Mouse (Mus musculus) neural tube, embryonic 11.5 days (tissue): ENCODE measurements at regions not wholly inside any gene's neighbourhood (a gene's known extent, or its start where the extent isn't known, plus 50 kb on each side); places are given as distances from the start of the nearest gene placed in this dataset.

Source experiments
- ATAC-seq: fragments of 200-750 bp; cut with Nextera tagmentation; 2 replicates; pipeline ENCODE4 v1.8.0; 2017; ENCODE audit warnings: moderate number of reproducible peaks, mild to moderate bottlenecking, moderate TSS enrichment, moderate library complexity; ENCODE audit not compliant: insufficient read depth, low FRiP score, low TSS enrichment
- DNase-seq: peaks from one replicate; pipeline ENCODE4 v3.0.0-alpha.2; 2015; ENCODE audit warnings: low spot score
- H3K27ac ChIP-seq: fragments of 300-500 bp; sonication (generic); 2 replicates; pipeline ENCODE4 v1.5.1; 2014; ENCODE audit warnings: low read depth, mild to moderate bottlenecking, low read length
- H3K27me3 ChIP-seq: fragments of 300-500 bp; sonication (generic); 2 replicates; pipeline ENCODE4 v1.6.1; 2014; ENCODE audit warnings: mild to moderate bottlenecking, low read length, mixed read lengths; ENCODE audit not compliant: control insufficient read depth, insufficient read depth
- H3K36me3 ChIP-seq: fragments of 300-500 bp; sonication (generic); 2 replicates; pipeline ENCODE4 v1.6.1; 2014; ENCODE audit warnings: mild to moderate bottlenecking, low read length, moderate library complexity, mixed read lengths; ENCODE audit not compliant: control insufficient read depth, insufficient read depth
- H3K4me1 ChIP-seq: fragments of 300-500 bp; sonication (generic); 2 replicates; pipeline ENCODE4 v1.6.1; 2014; ENCODE audit warnings: low read length, mixed read lengths; ENCODE audit not compliant: control insufficient read depth, insufficient read depth
- H3K4me2 ChIP-seq: fragments of 300-500 bp; sonication (generic); 2 replicates; pipeline ENCODE4 v1.6.1; 2014; ENCODE audit warnings: low read depth, mild to moderate bottlenecking, moderate library complexity
- H3K4me3 ChIP-seq: fragments of 300-500 bp; sonication (generic); 2 replicates; pipeline ENCODE4 v1.5.1; 2014; ENCODE audit warnings: low read depth, low read length
- H3K9ac ChIP-seq: fragments of 300-500 bp; sonication (generic); 2 replicates; pipeline ENCODE4 v1.6.1; 2014; ENCODE audit warnings: mild to moderate bottlenecking, low read length
- H3K9me3 ChIP-seq: fragments of 300-500 bp; sonication (generic); 2 replicates; pipeline ENCODE4 v1.6.1; 2016; ENCODE audit warnings: low read length; ENCODE audit not compliant: control insufficient read depth
- WGBS: fragments of 180-500 bp; shearing (Covaris S2); extraction: QIAGEN DNeasy Blood & Tissue Kit; methylation state at CpG from one replicate; pipeline ENCODE4 v1.1.7; 2014; 5-methylcytosine and 5-hydroxymethylcytosine counted together

DNA sequence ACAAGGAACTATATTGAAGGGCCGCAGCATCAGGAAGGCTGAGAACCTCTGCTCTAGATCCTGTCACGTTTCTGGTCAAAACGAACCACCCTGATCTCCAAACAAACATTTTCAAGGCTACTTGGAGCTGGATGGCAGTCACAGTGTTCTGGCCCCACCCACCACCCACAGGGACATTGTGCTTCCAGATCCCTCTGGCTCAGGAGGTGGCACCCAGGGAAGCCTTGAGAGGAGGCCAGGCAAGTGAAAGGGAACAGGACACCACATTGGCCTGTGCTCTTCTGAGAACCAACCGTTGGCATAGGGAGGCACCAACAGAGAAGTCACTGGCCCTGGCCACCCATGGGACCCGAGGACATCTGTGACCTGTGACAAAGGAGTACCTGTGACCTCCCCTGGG is 234.6 kb upstream of the Dio3 start:
- H3K4me1 ChIP-seq = no peaks in the 10 kb centered on the region
- H3K36me3 ChIP-seq = no peaks in the 10 kb centered on the region
- no peaks in the 10 kb centered on the region for H3K27me3 ChIP-seq
- 81% methylated on average over 5 of the region's 5 CpGs for WGBS
- H3K4me3 ChIP-seq = no peak overlapping the region
- no peak overlapping the region for H3K4me2 ChIP-seq
- DNase-seq (no peak), ATAC-seq (no peak)
- no peak overlapping the region for H3K27ac ChIP-seq
- no peak overlapping the region for H3K9ac ChIP-seq
- no peaks in the 10 kb centered on the region for H3K9me3 ChIP-seq

- 93% methylated on average over 5 of the region's 5 CpGs for WGBS
- Histone ChIP-seq H3K36me3 (no peaks in the 10 kb centered on the region), H3K27ac (no peak overlapping the region), H3K4me3 (no peak overlapping the region), H3K4me1 (no peaks in the 10 kb centered on the region), H3K4me2 (no peak overlapping the region), H3K9ac (no peak overlapping the region), H3K9me3 (no peaks in the 10 kb centered on the region), H3K27me3 (no peaks in the 10 kb centered on the region)
- DNase-seq (no peak), ATAC-seq (no peak)
These were observed 234.1 kb upstream of the Dio3 start for GRCm38 (mm10) chr12:110044721-110045120.

DNA sequence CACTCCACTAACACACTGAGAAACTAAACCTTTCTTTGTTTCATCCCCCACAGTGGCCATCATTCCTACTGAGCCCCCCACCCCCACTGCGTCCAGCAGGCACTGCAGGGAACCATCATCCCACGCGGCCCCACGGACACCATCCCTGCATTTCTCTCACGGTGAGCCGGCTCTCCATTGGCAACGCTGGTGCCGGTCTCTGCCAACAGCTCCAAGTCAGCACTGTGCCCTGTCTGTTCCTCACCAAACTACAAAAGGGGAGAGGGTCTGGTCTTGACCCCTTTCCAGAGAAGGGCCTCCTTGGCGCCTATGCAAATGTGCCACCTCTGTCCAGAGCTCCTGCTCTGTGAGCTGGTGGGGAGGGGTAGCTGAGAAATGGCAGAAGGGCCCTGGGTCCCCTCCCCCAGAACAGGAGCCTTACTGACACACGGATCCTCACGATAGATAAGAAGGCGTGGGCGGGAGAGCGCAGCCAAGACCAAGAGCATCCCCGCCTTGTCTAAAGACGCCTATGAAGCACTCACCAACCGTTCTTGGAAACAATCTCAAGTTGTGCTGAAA is 233.0 kb upstream of the Dio3 start:
- Histone ChIP-seq H3K27ac (no peak overlapping the region), H3K9ac (no peak overlapping the region), H3K9me3 (no peaks in the 10 kb centered on the region), H3K36me3 (no peaks in the 10 kb centered on the region), H3K4me1 (no peaks in the 10 kb centered on the region), H3K4me3 (no peak overlapping the region), H3K27me3 (no peaks in the 10 kb centered on the region), H3K4me2 (no peak overlapping the region)
- WGBS = 76% methylated on average over 17 of the region's 17 CpGs
- ATAC-seq (no peak), DNase-seq (no peak)

GRCm38 (mm10) chr12:110046613-110047012 is 232.3 kb upstream of the Dio3 start:
- H3K4me3 ChIP-seq = no peak overlapping the region
- H3K4me1 ChIP-seq = no peaks in the 10 kb centered on the region
- 68% methylated on average over 9 of the region's 9 CpGs for WGBS
- H3K27me3 ChIP-seq = no peaks in the 10 kb centered on the region
- H3K36me3 ChIP-seq = no peaks in the 10 kb centered on the region
- no peak overlapping the region for H3K4me2 ChIP-seq
- DNase-seq (no peak), ATAC-seq (no peak)
- H3K9ac ChIP-seq = no peak overlapping the region
- H3K9me3 ChIP-seq = no peaks in the 10 kb centered on the region
- H3K27ac ChIP-seq = no peak overlapping the region

DNA sequence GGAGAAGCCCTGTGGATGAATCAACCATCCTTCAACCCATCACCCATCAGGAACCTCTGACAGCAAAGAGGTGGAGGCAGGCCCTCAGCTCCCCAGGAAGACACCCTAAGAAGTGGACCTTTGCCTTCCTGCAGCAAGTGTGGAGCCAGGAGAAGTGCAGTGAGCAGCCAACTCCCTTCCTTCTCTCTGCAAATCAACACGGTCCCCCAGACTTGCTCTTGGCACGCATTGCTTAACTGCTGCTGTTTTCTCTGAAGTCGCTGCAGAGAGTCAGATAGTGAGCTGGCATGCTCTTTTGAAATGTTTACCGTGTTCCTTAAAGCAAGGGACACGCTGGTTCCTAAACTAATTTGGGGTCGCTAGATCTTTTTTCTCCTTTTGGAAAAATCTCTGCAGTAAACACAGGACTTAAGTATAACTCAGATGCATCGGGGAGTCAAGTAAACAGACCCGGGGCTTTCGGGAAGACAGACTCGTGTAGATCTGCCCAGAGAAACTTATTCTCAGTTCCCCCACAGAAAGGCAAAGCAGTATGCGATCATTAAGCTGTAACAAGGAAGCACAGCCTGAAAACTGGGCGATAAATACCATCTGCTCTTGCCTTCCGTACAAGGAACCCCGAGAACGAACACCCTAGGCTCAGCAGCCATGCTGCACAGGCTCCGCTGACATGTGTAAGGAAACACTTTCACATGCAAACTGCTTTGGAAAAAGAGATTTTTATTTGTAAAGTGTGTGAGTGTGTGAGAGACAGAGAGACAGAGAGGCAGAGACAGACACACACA is 231.2 kb upstream of the Dio3 start:
- DNase-seq (no peak), ATAC-seq (no peak)
- no peaks in the 10 kb centered on the region for H3K9me3 ChIP-seq
- H3K4me3 ChIP-seq = no peak overlapping the region
- no peak overlapping the region for H3K9ac ChIP-seq
- no peaks in the 10 kb centered on the region for H3K36me3 ChIP-seq
- no peak overlapping the region for H3K4me2 ChIP-seq
- H3K4me1 ChIP-seq = no peaks in the 10 kb centered on the region
- H3K27ac ChIP-seq = no peak overlapping the region
- 80% methylated on average over 16 of the region's 16 CpGs for WGBS
- H3K27me3 ChIP-seq = no peaks in the 10 kb centered on the region

- no peak overlapping the region for H3K9ac ChIP-seq
- WGBS = 87% methylated on average over 10 of the region's 10 CpGs
- H3K4me1 ChIP-seq = no peaks in the 10 kb centered on the region
- H3K4me2 ChIP-seq = no peak overlapping the region
- ATAC-seq (no peak), DNase-seq (no peak)
- no peak overlapping the region for H3K4me3 ChIP-seq
- H3K27ac ChIP-seq = no peak overlapping the region
- no peaks in the 10 kb centered on the region for H3K27me3 ChIP-seq
- no peaks in the 10 kb centered on the region for H3K36me3 ChIP-seq
- no peaks in the 10 kb centered on the region for H3K9me3 ChIP-seq
These were observed 229.6 kb upstream of the Dio3 start for GRCm38 (mm10) chr12:110049154-110049736.

DNA sequence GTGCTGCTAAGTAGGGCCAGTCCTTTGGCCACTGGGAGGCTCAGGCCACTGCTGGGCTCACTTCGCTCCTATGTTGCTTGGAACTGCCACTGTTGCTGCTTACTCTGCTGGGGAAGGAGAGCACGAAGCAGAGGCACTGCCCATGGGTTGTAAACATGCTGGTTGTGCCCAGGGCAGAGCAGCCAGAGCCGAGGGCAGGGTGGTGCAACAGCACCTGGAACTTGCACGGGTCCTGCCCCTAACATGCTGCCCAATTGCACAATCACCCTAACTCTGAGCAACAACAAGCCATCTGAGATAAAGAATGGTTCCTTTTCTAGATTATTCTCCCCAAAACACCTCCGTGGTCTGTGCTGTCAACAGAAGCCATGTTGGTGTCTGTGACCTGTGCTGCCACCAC is 219.5 kb upstream of the Dio3 start:
- ATAC-seq = no peak
- Histone ChIP-seq H3K9me3 (no peaks in the 10 kb centered on the region), H3K4me2 (no peak overlapping the region), H3K4me1 (no peaks in the 10 kb centered on the region), H3K9ac (no peak overlapping the region), H3K4me3 (no peak overlapping the region), H3K27me3 (no peaks in the 10 kb centered on the region), H3K36me3 (no peaks in the 10 kb centered on the region), H3K27ac (no peak overlapping the region)
- whole genome bisulfite sequencing = 82% methylated on average over 5 of the region's 5 CpGs
- DNase-seq = no peak

- no peaks in the 10 kb centered on the region for H3K27me3 ChIP-seq
- no peak overlapping the region for H3K9ac ChIP-seq
- DNase-seq (no peak), ATAC-seq (no peak)
- no peaks in the 10 kb centered on the region for H3K36me3 ChIP-seq
- H3K4me3 ChIP-seq = no peak overlapping the region
- H3K9me3 ChIP-seq = no peaks in the 10 kb centered on the region
- H3K27ac ChIP-seq = no peak overlapping the region
- WGBS = 88% methylated on average over 6 of the region's 6 CpGs
- H3K4me2 ChIP-seq = no peak overlapping the region
- no peaks in the 10 kb centered on the region for H3K4me1 ChIP-seq
These were observed 216.9 kb upstream of the Dio3 start for GRCm38 (mm10) chr12:110061961-110062360.

DNA sequence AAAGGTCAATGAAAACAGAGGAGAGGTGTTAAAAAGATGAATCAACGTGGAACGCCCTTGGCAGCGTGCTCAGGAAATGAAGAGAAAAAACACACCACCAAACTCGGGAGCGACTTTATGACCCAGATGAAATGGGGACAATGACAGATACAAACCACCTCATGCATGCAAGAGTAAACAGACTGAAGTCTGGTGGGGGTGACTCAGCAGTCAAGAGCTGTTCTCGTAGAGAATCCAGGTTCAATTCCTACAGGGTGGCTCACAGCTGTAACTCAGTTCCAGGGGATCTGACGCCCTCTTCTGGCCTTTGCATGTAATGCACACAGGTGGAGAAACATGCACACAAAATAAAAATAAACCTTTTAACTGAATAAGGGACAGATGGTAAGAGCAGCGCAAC is 215.9 kb upstream of the Dio3 start:
- Histone ChIP-seq H3K4me1 (no peaks in the 10 kb centered on the region), H3K36me3 (no peaks in the 10 kb centered on the region), H3K4me2 (no peak overlapping the region), H3K27ac (no peak overlapping the region), H3K9me3 (no peaks in the 10 kb centered on the region), H3K9ac (no peak overlapping the region), H3K4me3 (no peak overlapping the region), H3K27me3 (no peaks in the 10 kb centered on the region)
- ATAC-seq (no peak), DNase-seq (no peak)
- WGBS = 59% methylated on average over 8 of the region's 8 CpGs
